Mouse (Mus musculus) hindbrain, embryonic 13.5 days (tissue): ENCODE measurements around the gene Slc26a9. TPM values are rescaled to one million over a fixed set of nuclear protein-coding genes. Genes with fewer than 3 reads are reported as not detected.
"Not testable (repeated sequence)": the region's sequence is repeated elsewhere in the genome, so short reads cannot be mapped to it uniquely, and the experiment has no call there.

Experiments
- ATAC-seq: fragments of 200-750 bp; cut with Nextera tagmentation; 2 replicates; pipeline ENCODE4 v1.8.0; 2017; ENCODE audit warnings: moderate TSS enrichment; ENCODE audit not compliant: low FRiP score
- H3K27ac ChIP-seq: fragments of 300-500 bp; sonication (generic); 2 replicates; pipeline ENCODE4 v1.5.1; 2015; ENCODE audit warnings: inconsistent platforms, mild to moderate bottlenecking, moderate library complexity
- H3K27me3 ChIP-seq: fragments of 300-500 bp; sonication (generic); 2 replicates; pipeline ENCODE4 v1.6.1; 2015; ENCODE audit warnings: mild to moderate bottlenecking, inconsistent platforms
- H3K36me3 ChIP-seq: fragments of 300-500 bp; sonication (generic); 2 replicates; pipeline ENCODE4 v1.6.1; 2015; ENCODE audit warnings: mild to moderate bottlenecking, inconsistent platforms
- H3K4me1 ChIP-seq: fragments of 300-500 bp; sonication (generic); replicated peaks from 2 replicates; pipeline ENCODE4 v1.6.1; 2015; ENCODE audit warnings: inconsistent platforms
- H3K4me2 ChIP-seq: fragments of 300-500 bp; sonication (generic); 2 replicates; pipeline ENCODE4 v1.6.1; 2015; ENCODE audit warnings: inconsistent platforms, mild to moderate bottlenecking, moderate library complexity
- H3K4me3 ChIP-seq: fragments of 300-500 bp; sonication (generic); 2 replicates; pipeline ENCODE4 v1.5.1; 2015; ENCODE audit warnings: mild to moderate bottlenecking, inconsistent platforms
- H3K9ac ChIP-seq: fragments of 300-500 bp; sonication (generic); 2 replicates; pipeline ENCODE4 v1.6.1; 2015; ENCODE audit warnings: mild to moderate bottlenecking, inconsistent platforms
- H3K9me3 ChIP-seq: fragments of 300-500 bp; sonication (generic); 2 replicates; pipeline ENCODE4 v1.6.1; 2016; ENCODE audit warnings: inconsistent platforms
- WGBS: fragments of 180-500 bp; shearing (Covaris S2); methylation state at CpG from one replicate; pipeline ENCODE4 v1.1.7; 2015; 5-methylcytosine and 5-hydroxymethylcytosine counted together
- polyA plus RNA-seq: library from polyadenylated mRNA; unstranded; fragments of >200 nt; fragmentation: Nextera tagmentation; extraction: Ambion mirVana; gene quantifications from 2 replicates; pipeline ENCODE4 v1.2.1, GENCODE M21; 2015

Gene Slc26a9
- polyA plus RNA-seq, 1 experiment from 2014 or later: 0.05 TPM

DNA sequence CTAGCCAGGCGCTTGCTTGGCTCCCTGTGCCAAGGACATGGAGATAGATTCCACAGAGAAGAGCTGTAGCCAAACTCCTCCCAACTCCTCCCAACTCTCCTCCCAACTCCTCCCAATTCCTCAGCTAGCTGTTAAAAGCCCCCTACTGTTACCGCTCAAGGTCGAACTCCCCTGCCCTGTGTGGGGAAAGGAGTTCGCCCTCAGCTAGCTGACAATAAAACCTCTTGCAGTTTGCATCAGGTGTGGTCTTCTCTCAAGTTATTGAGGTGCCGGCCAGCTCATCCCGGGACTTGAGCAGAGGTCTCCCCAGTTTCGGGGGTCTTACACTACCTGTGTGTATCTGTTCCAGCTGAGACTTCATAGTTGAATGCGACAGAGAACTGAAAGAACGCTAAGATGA, 76.5 kb downstream of the Slc26a9 start:
- not testable (repeated sequence) for H3K4me3 ChIP-seq, H3K27ac ChIP-seq, H3K9ac ChIP-seq, ATAC-seq, H3K4me2 ChIP-seq, H3K9me3 ChIP-seq, H3K4me1 ChIP-seq, H3K27me3 ChIP-seq, H3K36me3 ChIP-seq
- WGBS: 77% methylated on average over 9 of the region's 9 CpGs

DNA sequence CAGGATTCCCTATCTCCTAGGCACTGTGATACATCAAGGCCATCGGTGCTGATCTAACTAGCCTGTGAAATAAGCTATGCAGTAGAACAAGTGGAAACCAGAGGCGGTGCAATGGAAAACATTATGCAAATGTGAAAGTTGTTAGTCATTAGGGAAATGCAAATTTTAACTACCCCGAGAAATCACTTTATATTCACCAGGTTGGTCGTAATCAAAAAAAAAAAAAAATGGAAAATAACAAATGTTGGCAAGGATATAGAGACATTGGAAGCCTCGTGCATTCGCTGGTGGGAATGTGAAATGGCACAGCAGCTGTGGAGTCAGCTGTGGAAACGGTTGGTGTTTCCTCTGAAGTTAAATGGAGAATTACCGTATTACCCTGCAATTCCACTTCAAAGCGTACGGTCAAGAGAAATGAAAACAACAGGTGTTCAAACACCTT, 77.1 kb downstream of the Slc26a9 start:
- Histone ChIP-seq H3K4me1 (no peaks in the 10 kb centered on the region), H3K27me3 (0 out of 2 replicates have a peak, but pooled peaks cover 2% of the 10 kb centered on the region), H3K9ac (no peak overlapping the region), H3K4me3 (no peak overlapping the region), H3K9me3 (peaks cover 6% of the 10 kb centered on the region; the same call in 1 of the 2 replicates), H3K27ac (no peak overlapping the region), H3K4me2 (no peak overlapping the region), H3K36me3 (no peaks in the 10 kb centered on the region)
- WGBS: 78% methylated on average over 10 of the region's 10 CpGs
- ATAC-seq: no peak

Other genes starting within 250 kb of the Slc26a9 start
- 16.8 and 17.7 TPM in 2 replicates for gene Srgap2, start 216.7 kb upstream of the Slc26a9 start, polyA plus RNA-seq
- 1.1 and 1.2 TPM in 2 replicates for gene Fam72a, start 216.1 kb upstream of the Slc26a9 start, polyA plus RNA-seq
- gene Avpr1b, start 144.8 kb upstream of the Slc26a9 start, polyA plus RNA-seq: not detected in 2 replicates
- 0.10 TPM in 1 of 2 replicates, not detected in the other for gene Ctse, start 105.7 kb upstream of the Slc26a9 start, polyA plus RNA-seq
- 0.79 and 1.2 TPM in 2 replicates for gene Rab7b, start 55.3 kb upstream of the Slc26a9 start, polyA plus RNA-seq
- 0.27 and 0.30 TPM in 2 replicates for gene Pm20d1, start 53.4 kb downstream of the Slc26a9 start, polyA plus RNA-seq
- gene Slc41a1, start 83.5 kb downstream of the Slc26a9 start, polyA plus RNA-seq: 13.3 and 13.6 TPM in 2 replicates
- gene Rab29, start 123.2 kb downstream of the Slc26a9 start, polyA plus RNA-seq: 8.0 TPM in 2 replicates
- 58.4 and 61.6 TPM in 2 replicates for gene Nucks1, start 166.5 kb downstream of the Slc26a9 start, polyA plus RNA-seq
- 1.8 and 4.3 TPM in 2 replicates for gene Slc45a3, start 218.9 kb downstream of the Slc26a9 start, polyA plus RNA-seq